Mouse (Mus musculus): Measurements from ENCODE around the gene Sirt2. TPM values are rescaled to one million over a fixed set of nuclear protein-coding genes. Genes with fewer than 3 reads are reported as not detected.

Sirt2 gene
- total RNA-seq, 4 experiments from 2014 or later = 129 to 157 (median 142) TPM

DNA sequence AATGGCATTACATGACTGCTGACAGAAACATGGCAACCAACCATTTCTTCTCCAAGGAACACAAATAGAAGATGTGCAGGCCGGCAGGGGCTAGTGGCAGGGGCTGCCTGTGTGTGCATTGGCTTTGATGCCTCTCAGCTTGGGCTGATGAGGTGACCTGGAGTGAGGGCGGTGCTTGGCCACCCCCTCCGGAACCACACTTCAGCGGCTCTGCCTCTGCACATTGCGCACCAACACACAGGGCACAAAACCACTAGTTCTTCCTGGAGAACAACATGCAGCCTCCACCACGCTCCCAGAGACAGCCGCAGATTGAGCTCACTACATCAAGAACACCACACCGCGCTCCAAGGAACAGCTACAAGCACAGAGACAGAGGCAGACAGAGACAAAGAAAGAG is 49.7 kb downstream of the Sirt2 start:
- DNase-seq (ENCODE audit: low spot score in 2 of 2) = no peak

DNA sequence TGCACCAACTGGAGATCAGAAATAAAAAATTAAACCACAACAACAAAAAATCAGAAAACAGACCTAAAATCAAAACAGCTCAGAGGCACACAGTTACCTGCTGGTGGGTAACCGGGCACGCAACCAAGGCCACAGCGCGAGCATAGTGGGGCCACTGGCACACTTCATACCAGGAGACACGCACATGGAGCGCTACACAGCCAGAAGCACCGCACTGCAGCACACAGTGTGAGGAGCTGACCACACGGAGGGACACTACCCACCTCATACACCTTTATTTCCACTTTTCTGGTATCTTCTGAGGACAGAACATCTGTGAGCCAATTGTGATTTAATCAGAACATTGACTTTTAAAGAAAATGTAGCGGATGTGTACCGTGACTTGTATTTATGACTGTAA is 50.4 kb downstream of the Sirt2 start:
- no peak for DNase-seq (ENCODE audit: low spot score in 2 of 2)

GRCm38 (mm10) chr7:28817524-28817923 is 51.0 kb downstream of the Sirt2 start:
- DNase-seq (ENCODE audit: low spot score in 2 of 2) = no peak

- DNase-seq (ENCODE audit: low spot score in 2 of 2) = no peak
These were observed 51.4 kb downstream of the Sirt2 start for GRCm38 (mm10) chr7:28817957-28818356.

GRCm38 (mm10) chr7:28818436-28818835 is 51.9 kb downstream of the Sirt2 start:
- no peak for DNase-seq (ENCODE audit: low spot score in 2 of 2)

DNA sequence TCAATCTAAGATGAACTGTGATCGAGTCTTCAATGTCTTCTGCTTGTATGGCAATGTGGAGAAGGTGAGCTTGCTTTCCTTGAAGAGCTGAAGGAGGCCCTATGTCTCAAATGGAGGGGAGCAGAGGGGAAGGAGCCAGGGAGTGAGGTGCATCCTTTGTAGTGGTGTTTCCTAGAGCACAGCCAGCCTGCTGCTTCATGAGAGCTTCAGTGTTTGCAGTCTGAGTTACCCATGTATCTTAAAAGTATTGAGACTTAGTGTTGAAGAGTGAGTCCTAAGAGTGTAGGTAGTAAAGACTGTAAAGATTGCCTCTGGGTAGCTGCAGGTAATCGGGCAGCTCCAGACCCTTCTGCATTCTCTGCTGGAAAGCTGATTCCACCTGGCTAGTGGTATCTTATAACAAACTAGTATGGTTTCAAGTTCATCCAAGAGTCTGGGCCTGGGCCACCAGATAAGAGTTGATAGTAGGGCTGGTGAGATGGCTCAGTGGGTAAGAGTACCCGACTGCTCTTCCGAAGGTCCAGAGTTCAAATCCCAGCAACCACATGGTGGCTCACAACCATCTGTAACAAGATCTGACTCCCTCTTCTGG is 52.4 kb downstream of the Sirt2 start:
- no peak for DNase-seq (ENCODE audit: low spot score in 2 of 2)

- DNase-seq (ENCODE audit: low spot score in 2 of 2) = no peak
These were observed 53.0 kb downstream of the Sirt2 start for GRCm38 (mm10) chr7:28819571-28819970.

GRCm38 (mm10) chr7:28820358-28821260 is 54.1 kb downstream of the Sirt2 start:
- no peak for DNase-seq (ENCODE audit: low spot score in 2 of 2)

- peak; percentile 78 to 84 for DNase-seq (ENCODE audit: low spot score in 2 of 2)
These were observed 54.8 kb downstream of the Sirt2 start for GRCm38 (mm10) chr7:28821261-28821831.

DNA sequence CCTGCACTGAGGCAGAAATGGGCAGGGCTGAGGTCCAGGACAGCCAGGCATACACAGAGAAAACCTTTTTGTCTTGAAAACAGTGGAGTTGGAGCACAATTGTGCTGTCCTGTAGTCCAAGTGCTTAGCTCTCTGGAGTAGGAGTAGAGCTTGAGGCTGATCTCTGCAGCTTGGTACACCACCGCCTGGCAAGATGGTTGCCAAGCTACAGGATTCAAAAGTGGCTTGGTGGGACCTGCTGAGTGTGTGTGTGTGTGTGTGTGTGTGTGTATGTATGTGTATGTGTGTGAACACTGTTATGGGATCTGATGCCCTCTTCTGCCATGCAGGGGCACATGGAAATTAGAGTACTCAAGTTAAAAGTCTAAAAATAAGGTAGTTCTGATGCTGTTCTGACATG is 56.0 kb downstream of the Sirt2 start:
- no peak for DNase-seq (ENCODE audit: low spot score in 2 of 2)

DNA sequence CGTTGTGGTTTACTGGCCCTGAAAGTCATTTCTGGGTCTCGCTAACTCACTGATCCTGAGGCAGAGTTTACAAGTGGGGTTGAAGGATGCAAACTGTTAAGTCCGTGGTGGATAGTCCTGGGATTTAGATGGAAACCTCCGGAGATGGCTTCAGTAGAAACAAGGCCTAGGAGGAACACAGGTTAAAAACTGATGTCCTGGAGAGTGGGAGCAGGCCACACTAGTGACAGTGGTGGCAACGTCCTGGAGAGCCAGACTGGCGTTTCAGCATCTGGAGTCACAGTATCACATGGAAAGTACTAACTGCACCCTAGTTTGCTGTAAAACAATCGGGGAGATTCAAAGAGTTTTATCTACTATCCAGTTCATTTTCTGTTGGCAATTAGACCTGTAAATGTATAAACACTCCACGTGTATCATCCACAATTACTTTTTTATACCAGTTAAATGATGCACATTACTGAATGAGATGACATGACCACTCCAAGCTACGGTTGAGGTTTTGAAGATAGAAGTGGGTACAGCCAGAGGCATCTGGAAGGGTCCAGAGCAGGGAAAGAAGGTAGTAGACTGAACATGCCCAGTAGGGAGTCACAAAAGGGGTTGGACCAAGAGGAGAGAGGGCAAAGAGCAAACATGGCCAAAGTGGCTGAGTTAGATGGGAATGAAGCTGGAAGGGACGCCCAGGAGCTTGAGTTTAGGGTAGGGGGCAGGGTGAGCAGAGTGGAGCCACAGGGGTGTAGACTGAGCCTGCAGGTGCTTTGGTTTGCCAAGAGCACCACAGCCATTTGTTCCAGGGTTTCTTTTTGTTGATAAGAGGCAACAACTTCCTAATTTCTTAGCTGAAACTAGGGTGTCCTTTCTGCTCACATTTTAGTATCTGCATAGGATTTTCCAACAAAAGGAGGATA is 56.7 kb downstream of the Sirt2 start:
- no peak for DNase-seq (ENCODE audit: low spot score in 2 of 2)

DNA sequence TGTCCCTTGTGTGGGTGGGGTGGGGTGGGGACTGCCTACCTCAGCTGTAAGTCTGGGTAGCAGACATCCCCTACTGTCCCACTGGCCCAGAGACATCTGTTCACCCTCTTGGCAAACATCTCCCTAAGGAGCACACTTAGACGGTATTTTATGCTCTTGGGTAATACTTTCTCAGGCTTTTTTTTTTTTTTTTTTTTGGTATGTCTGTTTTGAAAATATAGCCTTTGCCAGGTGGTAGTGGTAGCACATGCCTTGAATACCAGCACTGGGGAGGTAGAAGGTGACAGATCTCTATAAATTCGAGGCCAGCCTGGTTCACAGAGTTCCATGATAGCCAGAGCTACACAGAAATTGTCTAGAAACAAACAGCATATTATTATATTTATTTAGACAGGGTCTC is 57.4 kb downstream of the Sirt2 start:
- DNase-seq (ENCODE audit: low spot score in 2 of 2) = no peak

DNA sequence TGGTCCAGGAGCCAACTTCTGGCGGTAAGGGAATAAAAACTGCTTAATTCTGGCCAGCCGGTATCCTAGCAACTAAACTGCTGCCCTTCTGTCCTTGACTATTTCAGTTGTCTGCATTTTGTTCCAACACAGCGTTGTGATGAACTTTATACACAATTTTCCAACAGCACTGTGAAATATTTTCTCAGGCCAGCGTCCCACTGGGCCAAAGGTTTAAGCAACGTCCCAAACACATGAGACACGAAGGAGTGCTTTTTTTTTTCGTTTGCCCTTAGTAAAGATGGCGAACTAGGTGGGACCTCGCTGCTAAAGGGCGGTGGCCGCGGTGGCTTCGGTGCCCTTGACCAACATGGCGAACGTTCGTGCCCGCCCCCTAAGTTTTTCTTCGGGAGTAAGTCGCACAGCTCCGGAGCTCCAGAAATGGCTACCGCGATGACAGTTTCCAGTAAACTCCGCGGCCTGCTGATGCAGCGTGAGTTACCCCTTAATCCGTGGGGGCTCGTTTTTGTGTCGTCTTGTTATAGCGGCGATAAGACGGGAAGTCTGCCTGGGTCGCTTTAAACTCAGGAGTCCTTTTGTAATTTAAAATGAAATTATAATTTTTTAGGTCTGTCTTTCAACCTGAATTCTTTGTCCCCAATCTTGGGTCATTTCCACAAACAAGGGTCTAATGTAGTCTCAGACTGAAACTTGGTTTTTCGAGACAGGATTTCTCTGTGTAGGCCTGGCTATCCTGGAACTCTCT is 58.6 kb downstream of the Sirt2 start, which contains the start of gene Ech1:
Gene Ech1 (plus strand): TSS at position 277 of the 745 bp plus-strand sequence.
- DNase-seq (ENCODE audit: low spot score in 2 of 2) = peak; percentile 84 to 90

- DNase-seq (ENCODE audit: low spot score in 2 of 2) = no peak
These were observed 59.3 kb downstream of the Sirt2 start for GRCm38 (mm10) chr7:28825686-28826401.

DNA sequence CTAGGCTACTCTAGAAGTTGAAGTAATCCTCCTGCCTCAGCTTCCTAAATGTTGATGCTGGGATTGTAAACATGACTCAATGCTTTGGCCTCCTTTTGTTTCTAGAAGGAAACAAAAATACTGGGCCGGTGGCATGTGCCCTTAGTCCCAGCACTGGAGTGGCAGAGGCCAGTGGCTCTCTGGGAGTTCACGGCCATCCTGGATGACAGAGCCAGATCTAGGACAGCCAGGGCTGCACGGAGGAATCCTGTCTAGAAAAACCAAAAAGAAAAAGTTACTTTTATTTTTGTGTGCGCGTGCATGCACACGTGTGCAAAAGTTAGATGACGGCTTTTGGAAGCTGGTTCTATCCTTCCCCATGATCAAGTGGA is 59.9 kb downstream of the Sirt2 start:
- DNase-seq (ENCODE audit: low spot score in 2 of 2) = no peak

- DNase-seq (ENCODE audit: low spot score in 2 of 2) = peak in 1 of 2 experiments; percentile 66
These were observed 60.8 kb downstream of the Sirt2 start for GRCm38 (mm10) chr7:28827338-28827737.

- no peak for DNase-seq (ENCODE audit: low spot score in 2 of 2)
These were observed 63.3 kb downstream of the Sirt2 start for GRCm38 (mm10) chr7:28829821-28830220.

- DNase-seq (ENCODE audit: low spot score in 2 of 2) = no peak
These were observed 64.4 kb downstream of the Sirt2 start for GRCm38 (mm10) chr7:28830981-28831380.

GRCm38 (mm10) chr7:28831411-28832125 is 65.0 kb downstream of the Sirt2 start:
- no peak for DNase-seq (ENCODE audit: low spot score in 2 of 2)

All from layer of hippocampus, adult 8-10 months (tissue).